Mouse (Mus musculus) CH12.LX (cell line): ENCODE measurements at regions not wholly inside any gene's neighbourhood (a gene's known extent, or its start where the extent isn't known, plus 50 kb on each side); places are given as distances from the start of the nearest gene placed in this dataset.

Experiments
- DNase-seq: peaks from one replicate; pipeline ENCODE4 v3.0.0-alpha.2; 2013; ENCODE audit errors: extremely low read depth
- H3K27ac ChIP-seq: 2 replicates; pipeline ENCODE4 v1.5.1; 2012; ENCODE audit warnings: low read depth, mild to moderate bottlenecking, control low read depth, moderate library complexity; ENCODE audit not compliant: insufficient read depth
- H3K27me3 ChIP-seq: replicated peaks from 2 replicates; pipeline ENCODE3; 2012; ENCODE audit warnings: inconsistent platforms
- H3K36me3 ChIP-seq, 2 experiments: replicated peaks in 1 of 2; 2 replicates each; pipeline versions ENCODE3 to v1.6.1; 2012; ENCODE audit warnings: inconsistent platforms in 1 of 2, low read length in 1 of 2, mild to moderate bottlenecking in 1 of 2, mixed read lengths in 1 of 2, moderate library complexity in 1 of 2; ENCODE audit not compliant: control insufficient read depth in 1 of 2, insufficient read depth in 1 of 2
- H3K4me1 ChIP-seq, 2 experiments: 2 replicates each; pipeline ENCODE4 v1.6.1; 2012; ENCODE audit warnings: inconsistent platforms in 1 of 2, moderate library complexity in 1 of 2; ENCODE audit not compliant: insufficient read depth in 2 of 2, control insufficient read depth in 1 of 2
- H3K4me2 ChIP-seq: 2 replicates; pipeline ENCODE4 v1.6.1; 2012; ENCODE audit warnings: low read depth, mild to moderate bottlenecking, control low read depth; ENCODE audit not compliant: poor library complexity, insufficient read depth, severe bottlenecking
- H3K4me3 ChIP-seq, 3 experiments: fragments of 150-350 bp in 1 of 3; sonication (generic) in 1 of 3; replicated peaks in 1 of 3; 2 replicates each; pipeline versions ENCODE3 to v1.5.1; 2011 to 2012; ENCODE audit warnings: low read depth in 2 of 3, low read length in 2 of 3, mild to moderate bottlenecking in 2 of 3, moderate library complexity in 2 of 3, control low read depth in 1 of 3, improper control_type of control experiment in 1 of 3, inconsistent platforms in 1 of 3, mixed read lengths in 1 of 3; ENCODE audit not compliant: poor library complexity in 1 of 3
- H3K79me2 ChIP-seq: replicated peaks from 2 replicates; pipeline ENCODE4 v1.6.1; 2012; ENCODE audit warnings: mild to moderate bottlenecking, moderate library complexity; ENCODE audit not compliant: control insufficient read depth, poor library complexity, insufficient read depth, severe bottlenecking; ENCODE audit errors: extremely low read depth
- H3K9ac ChIP-seq: 2 replicates; pipeline ENCODE4 v1.6.1; 2012; ENCODE audit warnings: low read depth, mild to moderate bottlenecking, control low read depth, moderate library complexity; ENCODE audit not compliant: insufficient read depth
- H3K9me3 ChIP-seq: replicated peaks from 2 replicates; pipeline ENCODE3; 2012; ENCODE audit warnings: low read length, inconsistent platforms, mixed read lengths
- MAZ ChIP-seq: IDR thresholded peaks from 2 replicates; pipeline ENCODE4 v1.6.1; 2012; ENCODE audit warnings: low read depth, mild to moderate bottlenecking, inconsistent platforms, low read length, improper control_type of control experiment, moderate library complexity
- dilution Hi-C: fragments of 300-500 bp; cut with MboI; formaldehyde crosslinking; loops from 2 replicates; pipeline ENCODE4 v1.14.3; 2020; ENCODE audit warnings: low sequenced_read_pairs; ENCODE audit not compliant: extremely low pct_unique_long_range_greater_than_20kb, extremely low pct_ligation_motif_present
- in situ Hi-C: fragments of 300-500 bp; cut with MboI; formaldehyde crosslinking; loops from 3 replicates; pipeline ENCODE4 v1.14.3; 2019; ENCODE audit warnings: low sequenced_read_pairs, low pct_ligation_motif_present, low pct_unique_long_range_greater_than_20kb, mixed read lengths

DNA sequence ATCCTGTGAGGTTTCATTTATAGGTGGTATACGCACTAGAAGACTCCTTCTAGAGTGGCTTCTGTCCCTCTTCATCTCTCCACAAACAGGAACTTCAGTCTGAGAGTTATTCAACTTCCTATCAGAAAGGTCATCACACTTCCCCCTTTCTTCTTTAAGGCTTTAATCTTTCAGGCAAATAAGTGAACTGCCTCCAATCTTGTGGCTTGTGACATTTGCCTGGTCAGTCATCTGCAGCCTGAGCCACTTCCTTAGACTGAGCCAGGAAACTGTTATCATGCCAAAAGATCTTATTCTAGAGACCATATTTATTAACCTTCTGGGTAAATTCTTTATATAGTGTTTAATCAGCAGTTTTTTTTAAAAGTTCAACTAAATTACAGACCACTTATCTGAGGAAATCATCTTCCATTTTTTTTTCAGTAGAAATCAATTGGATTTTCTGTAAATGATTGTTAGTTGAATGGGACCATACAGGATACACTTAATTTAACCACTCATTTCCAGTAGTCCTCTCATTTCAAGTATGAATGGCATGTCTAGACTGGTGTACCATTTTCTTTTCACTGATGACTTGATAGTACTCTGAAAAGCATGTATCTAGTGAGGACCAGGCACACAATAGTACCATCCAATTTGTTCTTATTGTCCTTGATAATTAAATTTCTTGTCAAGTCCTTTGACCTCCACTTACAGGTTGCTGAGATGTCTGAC is 234.4 kb downstream of the Rprm start:
- no peak overlapping the region for H3K4me2 ChIP-seq
- no peaks in the 10 kb centered on the region for H3K4me1 ChIP-seq
- TF ChIP-seq MAZ, result no peak
- in situ Hi-C loops (no loop called here), dilution Hi-C loops (no loop called here)
- H3K9me3 ChIP-seq, result peaks cover 9% of the 10 kb centered on the region
- no peak overlapping the region for H3K4me3 ChIP-seq
- no peak overlapping the region for H3K9ac ChIP-seq
- H3K27ac ChIP-seq, result no peak overlapping the region
- no peaks in the 10 kb centered on the region for H3K27me3 ChIP-seq
- no peaks in the 10 kb centered on the region for H3K36me3 ChIP-seq
- H3K79me2 ChIP-seq, result no peaks in the 10 kb centered on the region
- DNase-seq, result peak; percentile 2
